In the genomic region with DNA sequence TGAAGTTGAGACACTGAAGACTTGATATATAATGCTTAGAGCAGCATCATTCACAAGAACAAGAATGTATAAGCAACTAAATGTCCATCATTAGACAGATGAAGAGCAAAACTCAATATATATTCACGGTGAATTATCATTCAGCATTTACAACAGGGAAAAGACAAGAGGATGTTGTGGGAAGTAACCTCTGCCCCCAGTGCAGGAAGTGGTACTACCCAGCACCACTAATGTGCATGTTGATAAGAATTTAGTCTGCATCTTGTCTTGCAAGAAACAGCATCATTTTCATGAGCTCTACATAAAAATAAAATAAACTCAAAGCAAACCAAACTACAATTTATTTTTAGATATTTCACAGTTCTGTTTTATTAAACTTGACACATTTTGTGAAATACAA, we compare ENCODE assay signal across 28 mouse cellular contexts.
"Had no signal": no experiment of that assay in that cellular context is flagged by ENCODE, and none has a peak within 500 bp of the region (broad histone marks: within the 10 kb centered on the region; RNA-seq: fewer than 3 reads in every experiment).

No protein-coding gene starts in this region.

- H3K27me3 ChIP-seq: embryonic facial prominence, embryonic 12.5 days; embryonic facial prominence, embryonic 13.5 days; embryonic facial prominence, embryonic 15.5 days; forebrain, embryonic 12.5 days; forebrain, embryonic 13.5 days; forebrain, embryonic 15.5 days had no signal

- H3K9me3 ChIP-seq: embryonic facial prominence, embryonic 10.5 days; embryonic facial prominence, embryonic 12.5 days; embryonic facial prominence, embryonic 13.5 days; embryonic facial prominence, embryonic 15.5 days; forebrain, embryonic 10.5 days; forebrain, embryonic 12.5 days; forebrain, embryonic 13.5 days; forebrain, embryonic 15.5 days had no signal

- DNase-seq: cerebellum, adult 8-10 months; cerebellum, adult 9-10 months; cerebellum, adult 9-11 months; cerebellum, postnatal 10 days; cerebellum, postnatal 14 days; cerebellum, postnatal 25 days; cerebellum, postnatal 36 days; embryo, embryonic 11 days; forebrain, postnatal 0 days; gastrocnemius, adult 2 months; gastrocnemius, postnatal 10 days; gastrocnemius, postnatal 14 days; gastrocnemius, postnatal 25 days; gastrocnemius, postnatal 36 days; heart, adult 11 months; heart, adult 18-20 months; heart, adult 2 months had no signal

- H3K4me3 ChIP-seq: embryonic facial prominence, embryonic 10.5 days; embryonic facial prominence, embryonic 12.5 days; embryonic facial prominence, embryonic 13.5 days; embryonic facial prominence, embryonic 15.5 days; erythroblast, embryonic 14.5 days; forebrain, embryonic 10.5 days; forebrain, embryonic 12.5 days; forebrain, embryonic 13.5 days; forebrain, embryonic 15.5 days; gastrocnemius, adult 2 months; heart, adult 2 months had no signal

- H3K36me3 ChIP-seq: embryonic facial prominence, embryonic 10.5 days; embryonic facial prominence, embryonic 12.5 days; embryonic facial prominence, embryonic 13.5 days; embryonic facial prominence, embryonic 15.5 days; forebrain, embryonic 10.5 days; forebrain, embryonic 12.5 days; forebrain, embryonic 15.5 days had no signal

- H3K4me1 ChIP-seq: embryonic facial prominence, embryonic 10.5 days; embryonic facial prominence, embryonic 12.5 days; embryonic facial prominence, embryonic 13.5 days; embryonic facial prominence, embryonic 15.5 days; forebrain, embryonic 10.5 days; forebrain, embryonic 12.5 days; forebrain, embryonic 13.5 days; forebrain, embryonic 15.5 days had no signal

- ATAC-seq: forebrain, embryonic 13.5 days; forebrain, embryonic 14.5 days; forebrain, embryonic 15.5 days; forebrain, embryonic 16.5 days; forebrain, postnatal 0 days had no signal
